Mouse (Mus musculus) ES-Bruce4 (cell line): ENCODE results near the gene Galnt5. TPM values are rescaled to one million over a fixed set of nuclear protein-coding genes. Genes with fewer than 3 reads are reported as not detected.

Source experiments
- H3K27ac ChIP-seq: 2 replicates; pipeline ENCODE4 v1.5.1; 2012; ENCODE audit warnings: low read length, inconsistent platforms; ENCODE audit not compliant: insufficient read depth
- H3K27me3 ChIP-seq: 2 replicates; pipeline ENCODE4 v1.6.1; 2012; ENCODE audit warnings: mild to moderate bottlenecking, low read length, inconsistent platforms; ENCODE audit not compliant: control insufficient read depth, poor library complexity, insufficient read depth, severe bottlenecking
- H3K36me3 ChIP-seq: 2 replicates; pipeline ENCODE4 v1.6.1; 2012; ENCODE audit warnings: inconsistent platforms, mild to moderate bottlenecking, low read length, moderate library complexity; ENCODE audit not compliant: control insufficient read depth, poor library complexity, insufficient read depth, severe bottlenecking
- H3K4me1 ChIP-seq: one replicate; pipeline ENCODE4 v1.8.1; 2011; ENCODE audit warnings: low read length; ENCODE audit not compliant: control insufficient read depth, insufficient read depth
- H3K4me3 ChIP-seq: 2 replicates; pipeline ENCODE4 v1.5.1; 2011; ENCODE audit warnings: low read depth, mild to moderate bottlenecking, low read length
- H3K9ac ChIP-seq: 2 replicates; pipeline ENCODE4 v1.6.1; 2012; ENCODE audit warnings: low read depth, mild to moderate bottlenecking, inconsistent platforms; ENCODE audit not compliant: poor library complexity, severe bottlenecking
- H3K9me3 ChIP-seq: replicated peaks from 2 replicates; pipeline ENCODE4 v1.6.1; 2012; ENCODE audit warnings: mild to moderate bottlenecking, low read length, inconsistent platforms; ENCODE audit not compliant: control insufficient read depth, poor library complexity, insufficient read depth, severe bottlenecking
- CTCF ChIP-seq: IDR thresholded peaks from one replicate; pipeline ENCODE4 v1.8.1; 2011; ENCODE audit warnings: low read depth, low read length
- EP300 ChIP-seq: IDR thresholded peaks from 2 replicates; pipeline ENCODE4 v1.6.1; 2011; ENCODE audit warnings: low read depth, low read length; ENCODE audit not compliant: insufficient read depth
- POLR2A ChIP-seq: IDR thresholded peaks from one replicate; pipeline ENCODE4 v1.8.1; 2011; ENCODE audit warnings: low read length; ENCODE audit not compliant: insufficient read depth
- polyA plus RNA-seq: library from polyadenylated mRNA; stranded (reverse); fragments of >200 nt; gene quantifications from 2 replicates; pipeline ENCODE4 v1.2.4, GENCODE M21; 2011; ENCODE audit warnings: low read depth; ENCODE audit not compliant: missing spikeins, insufficient read depth, insufficient read length

Gene Galnt5
- polyA plus RNA-seq: not detected in 2 replicates

DNA sequence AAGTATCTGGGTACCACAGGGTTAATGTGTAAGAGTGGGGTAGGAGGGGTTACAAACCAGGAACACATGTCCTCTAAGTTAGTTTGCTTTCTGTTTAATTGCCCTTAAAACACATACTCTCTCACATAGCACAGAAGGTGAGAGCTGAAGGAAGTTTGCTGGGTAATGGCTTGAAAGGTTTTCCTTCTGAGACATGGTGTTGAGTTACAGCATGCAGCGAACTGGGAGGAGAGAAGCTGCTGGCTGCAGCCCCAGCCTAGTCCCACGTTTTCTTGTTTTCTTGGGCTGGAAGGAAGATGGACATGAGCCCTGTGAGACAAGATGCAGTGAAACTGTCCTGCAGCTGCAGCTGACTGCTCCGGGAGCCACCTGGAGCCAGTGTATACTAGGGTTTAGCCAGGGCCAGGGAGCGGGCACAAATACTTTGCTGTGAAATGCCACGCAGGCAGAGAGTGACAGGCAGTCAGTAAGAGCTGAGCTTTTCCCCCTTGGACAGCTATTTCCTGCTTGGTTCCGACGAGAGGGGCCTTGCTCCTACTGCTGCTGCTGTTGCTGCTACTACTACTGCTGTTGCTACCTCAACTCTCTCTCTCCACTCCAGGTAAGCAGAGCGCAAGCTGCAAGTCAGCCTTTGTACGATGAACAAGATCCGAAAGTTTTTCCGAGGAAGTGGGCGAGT lies at the start of gene Galnt5:
Gene Galnt5, plus strand, starts transcription at position 133 of the 679 bp plus-strand sequence.
- Histone ChIP-seq H3K27me3 (no peaks in the 10 kb centered on the region), H3K4me1 (no peaks in the 10 kb centered on the region), H3K27ac (no peak within 1 kb of the TSS), H3K36me3 (no peaks in the 10 kb centered on the region), H3K9me3 (no peaks in the 10 kb centered on the region; the same call in 1 of the 2 replicates), H3K9ac (no peak within 1 kb of the TSS), H3K4me3 (no peak within 1 kb of the TSS)
- TF ChIP-seq POLR2A (no peak), CTCF (no peak), EP300 (no peak)

DNA sequence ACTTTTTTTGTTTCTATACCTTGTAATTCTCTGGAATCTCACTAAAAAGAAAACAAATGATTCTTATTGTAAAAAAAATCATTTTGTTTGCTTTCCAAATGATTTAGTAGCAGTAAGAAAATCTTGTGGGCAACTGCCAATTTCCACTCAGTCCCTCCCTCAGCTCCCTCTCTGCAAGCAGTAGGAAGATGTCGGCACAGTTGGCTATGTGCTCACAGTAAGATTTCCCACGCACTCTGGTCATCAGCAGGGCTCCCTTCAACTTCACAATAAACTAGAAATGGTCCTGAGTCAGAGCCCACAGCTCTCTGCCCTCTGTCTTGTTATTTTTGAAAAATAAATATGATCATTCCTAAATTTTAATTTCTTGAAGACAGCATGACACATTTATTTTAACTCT lies 46.1 kb upstream of the Galnt5 start:
- Histone ChIP-seq H3K27me3 (no peaks in the 10 kb centered on the region; the same call in 1 of the 2 replicates), H3K27ac (no peak overlapping the region), H3K36me3 (no peaks in the 10 kb centered on the region), H3K9ac (no peak overlapping the region), H3K4me1 (no peaks in the 10 kb centered on the region), H3K4me3 (no peak overlapping the region), H3K9me3 (no peaks in the 10 kb centered on the region)
- TF ChIP-seq EP300: no peak
- no peak for TF ChIP-seq CTCF

DNA sequence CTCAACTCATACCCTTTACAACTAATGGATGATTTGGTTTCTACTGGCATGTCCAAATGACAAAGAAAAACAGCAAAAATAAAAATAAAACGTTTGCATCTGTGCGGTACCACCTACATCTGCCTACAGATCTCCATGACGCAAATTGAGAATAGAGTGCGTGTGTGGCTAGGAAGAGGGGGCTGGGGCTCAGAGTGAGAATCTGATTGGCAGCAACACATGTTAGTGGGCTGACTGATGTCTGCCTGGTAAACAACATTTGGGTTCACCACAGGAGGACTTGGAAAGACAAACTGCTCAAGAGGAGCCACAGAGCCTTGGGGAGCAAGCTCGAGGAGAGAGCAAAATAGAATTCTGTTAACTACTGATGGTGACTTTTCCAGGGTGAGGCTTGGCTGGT lies 36.9 kb upstream of the Galnt5 start:
- H3K4me3 ChIP-seq: no peak overlapping the region
- TF ChIP-seq POLR2A (no peak), EP300 (no peak), CTCF (no peak)
- no peaks in the 10 kb centered on the region for H3K4me1 ChIP-seq
- peaks cover 9% of the 10 kb centered on the region for H3K9me3 ChIP-seq
- no peak overlapping the region for H3K9ac ChIP-seq
- no peak overlapping the region for H3K27ac ChIP-seq
- H3K27me3 ChIP-seq: no peaks in the 10 kb centered on the region
- H3K36me3 ChIP-seq: no peaks in the 10 kb centered on the region

GRCm38 (mm10) chr2:57982248-57982647 lies 15.4 kb upstream of the Galnt5 start:
- Histone ChIP-seq H3K36me3 (no peaks in the 10 kb centered on the region), H3K27ac (no peak overlapping the region), H3K27me3 (no peaks in the 10 kb centered on the region), H3K4me3 (no peak overlapping the region), H3K9ac (no peak overlapping the region), H3K9me3 (no peaks in the 10 kb centered on the region), H3K4me1 (no peaks in the 10 kb centered on the region)
- TF ChIP-seq EP300 (no peak), POLR2A (no peak)

DNA sequence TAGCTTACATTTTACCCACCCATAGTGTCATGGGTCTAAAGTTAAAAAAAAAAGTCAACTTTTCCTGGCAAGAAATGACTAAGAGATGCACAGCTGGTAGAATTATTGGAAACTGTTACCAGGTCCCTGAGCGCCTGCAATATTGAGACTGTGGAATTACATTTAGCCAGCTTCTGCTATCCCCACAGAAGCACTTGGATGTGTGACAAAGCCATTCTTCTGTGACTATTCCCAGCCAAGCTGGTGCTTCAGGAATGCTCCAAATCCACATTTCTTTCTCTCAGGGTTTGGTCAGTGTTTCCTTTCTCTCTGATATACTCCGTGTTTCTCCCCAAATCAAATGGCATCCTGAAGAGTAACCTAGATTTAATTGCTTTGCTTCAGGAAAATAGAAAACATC lies 6.6 kb upstream of the Galnt5 start:
- no peaks in the 10 kb centered on the region for H3K27me3 ChIP-seq
- H3K36me3 ChIP-seq: no peaks in the 10 kb centered on the region
- no peak overlapping the region for H3K27ac ChIP-seq
- no peak overlapping the region for H3K9ac ChIP-seq
- H3K4me3 ChIP-seq: no peak overlapping the region
- H3K4me1 ChIP-seq: no peaks in the 10 kb centered on the region
- no peak for TF ChIP-seq CTCF
- no peak for TF ChIP-seq POLR2A
- no peak for TF ChIP-seq EP300
- no peaks in the 10 kb centered on the region for H3K9me3 ChIP-seq

GRCm38 (mm10) chr2:58001497-58001896 lies 3.8 kb downstream of the Galnt5 start:
- no peak overlapping the region for H3K4me3 ChIP-seq
- no peaks in the 10 kb centered on the region for H3K36me3 ChIP-seq
- H3K27me3 ChIP-seq: no peaks in the 10 kb centered on the region
- no peaks in the 10 kb centered on the region for H3K4me1 ChIP-seq
- no peaks in the 10 kb centered on the region; the same call in 1 of the 2 replicates for H3K9me3 ChIP-seq
- no peak overlapping the region for H3K9ac ChIP-seq
- TF ChIP-seq EP300: no peak
- no peak for TF ChIP-seq CTCF
- no peak for TF ChIP-seq POLR2A
- no peak overlapping the region for H3K27ac ChIP-seq
